Mouse (Mus musculus): ENCODE data around the gene Lrwd1. TPM values are rescaled to one million over a fixed set of nuclear protein-coding genes. Genes with fewer than 3 reads are reported as not detected.
A peak's percentile ranks its signal among the peaks of the same experiment; 100 is the strongest.
"Not testable (repeated sequence)": the region's sequence is repeated elsewhere in the genome, so short reads cannot be mapped to it uniquely, and the experiment has no call there.

The Lrwd1 gene
- polyA plus RNA-seq, 1 experiment, result 54.5 TPM

- H3K36me3 ChIP-seq (replicated peaks; ENCODE audit: low read length), result peaks cover 46% of the 10 kb centered on the region
- no peak for TF ChIP-seq FLI1 (IDR thresholded peaks at IDR 0.05; ENCODE audit: low read length)
- TF ChIP-seq GATA1 (IDR thresholded peaks at IDR 0.05; ENCODE audit: borderline replicate concordance, low read length), result no peak
- H3K27me3 ChIP-seq (replicated peaks), result no peaks in the 10 kb centered on the region
- H3K4me1 ChIP-seq, result peaks cover 69% of the 10 kb centered on the region
- peaks cover 6% of the 10 kb centered on the region for H3K9me3 ChIP-seq
- peak within 1 kb of the TSS; percentile 97 for H3K4me3 ChIP-seq (replicated peaks)
Observed at GRCm38 (mm10) chr5:136170512-136171362, 34.9 kb upstream of the Lrwd1 start, which contains the start of gene Orai2. Orai2 (minus strand) TSS chr5:136170713.

GRCm38 (mm10) chr5:136169626-136170511 lies 34.0 kb upstream of the Lrwd1 start:
- no peak for TF ChIP-seq GATA1 (IDR thresholded peaks at IDR 0.05; ENCODE audit: borderline replicate concordance, low read length)
- Histone ChIP-seq H3K27me3 (replicated peaks) (no peaks in the 10 kb centered on the region), H3K4me3 (replicated peaks) (peak overlapping the region; percentile 97), H3K9me3 (peaks cover 6% of the 10 kb centered on the region), H3K4me1 (peaks cover 74% of the 10 kb centered on the region), H3K36me3 (replicated peaks; ENCODE audit: low read length) (peaks cover 49% of the 10 kb centered on the region)

- no peak for TF ChIP-seq GATA1 (IDR thresholded peaks at IDR 0.05; ENCODE audit: borderline replicate concordance, low read length)
- no peak for TF ChIP-seq FLI1 (IDR thresholded peaks at IDR 0.05; ENCODE audit: low read length)
- Histone ChIP-seq H3K4me1 (peaks cover 66% of the 10 kb centered on the region), H3K36me3 (replicated peaks; ENCODE audit: low read length) (peaks cover 58% of the 10 kb centered on the region), H3K27me3 (replicated peaks) (no peaks in the 10 kb centered on the region), H3K4me3 (replicated peaks) (no peak overlapping the region), H3K9me3 (peaks cover 6% of the 10 kb centered on the region)
Observed at GRCm38 (mm10) chr5:136168071-136168470, 32.2 kb upstream of the Lrwd1 start.

- no peak overlapping the region for H3K4me3 ChIP-seq (replicated peaks)
- TF ChIP-seq GATA1 (IDR thresholded peaks at IDR 0.05; ENCODE audit: borderline replicate concordance, low read length) (no peak), FLI1 (IDR thresholded peaks at IDR 0.05; ENCODE audit: low read length) (no peak)
- no peaks in the 10 kb centered on the region for H3K27me3 ChIP-seq (replicated peaks)
- peaks cover 58% of the 10 kb centered on the region for H3K4me1 ChIP-seq
- peaks cover 66% of the 10 kb centered on the region for H3K36me3 ChIP-seq (replicated peaks; ENCODE audit: low read length)
- H3K9me3 ChIP-seq, result peaks cover 6% of the 10 kb centered on the region
Observed at GRCm38 (mm10) chr5:136167296-136167695, 31.4 kb upstream of the Lrwd1 start.

- Histone ChIP-seq H3K27me3 (replicated peaks) (no peaks in the 10 kb centered on the region), H3K36me3 (replicated peaks; ENCODE audit: low read length) (peaks cover 86% of the 10 kb centered on the region), H3K4me1 (peaks cover 44% of the 10 kb centered on the region), H3K4me3 (replicated peaks) (no peak overlapping the region), H3K9me3 (peaks cover 6% of the 10 kb centered on the region)
- TF ChIP-seq FLI1 (IDR thresholded peaks at IDR 0.05; ENCODE audit: low read length), result no peak
- no peak for TF ChIP-seq GATA1 (IDR thresholded peaks at IDR 0.05; ENCODE audit: borderline replicate concordance, low read length)
Observed at GRCm38 (mm10) chr5:136165246-136165645, 29.4 kb upstream of the Lrwd1 start.

- peaks cover 40% of the 10 kb centered on the region for H3K4me1 ChIP-seq
- peaks cover 6% of the 10 kb centered on the region for H3K9me3 ChIP-seq
- no peaks in the 10 kb centered on the region for H3K27me3 ChIP-seq (replicated peaks)
- H3K4me3 ChIP-seq (replicated peaks), result no peak overlapping the region
- H3K36me3 ChIP-seq (replicated peaks; ENCODE audit: low read length), result peaks cover 89% of the 10 kb centered on the region
- TF ChIP-seq FLI1 (IDR thresholded peaks at IDR 0.05; ENCODE audit: low read length) (no peak), GATA1 (IDR thresholded peaks at IDR 0.05; ENCODE audit: borderline replicate concordance, low read length) (no peak)
Observed at GRCm38 (mm10) chr5:136163807-136164474, 28.1 kb upstream of the Lrwd1 start.

GRCm38 (mm10) chr5:136160084-136160483 lies 24.2 kb upstream of the Lrwd1 start:
- H3K36me3 ChIP-seq (replicated peaks; ENCODE audit: low read length), result peaks cover 56% of the 10 kb centered on the region
- not testable (repeated sequence) for H3K9me3 ChIP-seq; H3K4me3 ChIP-seq (replicated peaks); H3K27me3 ChIP-seq (replicated peaks)
- H3K4me1 ChIP-seq, result peaks cover 13% of the 10 kb centered on the region

- H3K4me3 ChIP-seq (replicated peaks), result no peak overlapping the region
- H3K9me3 ChIP-seq, result no peaks in the 10 kb centered on the region
- TF ChIP-seq GATA1 (IDR thresholded peaks at IDR 0.05; ENCODE audit: borderline replicate concordance, low read length) (no peak), FLI1 (IDR thresholded peaks at IDR 0.05; ENCODE audit: low read length) (no peak)
- H3K27me3 ChIP-seq (replicated peaks), result no peaks in the 10 kb centered on the region
- H3K36me3 ChIP-seq (replicated peaks; ENCODE audit: low read length), result peaks cover 47% of the 10 kb centered on the region
- peaks cover 49% of the 10 kb centered on the region for H3K4me1 ChIP-seq
Observed at GRCm38 (mm10) chr5:136155399-136155798, 19.5 kb upstream of the Lrwd1 start.

- Histone ChIP-seq H3K4me3 (replicated peaks) (peak overlapping the region; percentile 47), H3K4me1 (peaks cover 73% of the 10 kb centered on the region), H3K36me3 (replicated peaks; ENCODE audit: low read length) (peaks cover 46% of the 10 kb centered on the region), H3K27me3 (replicated peaks) (no peaks in the 10 kb centered on the region), H3K9me3 (no peaks in the 10 kb centered on the region)
- TF ChIP-seq GATA1 (IDR thresholded peaks at IDR 0.05; ENCODE audit: borderline replicate concordance, low read length) (no peak), FLI1 (IDR thresholded peaks at IDR 0.05; ENCODE audit: low read length) (no peak)
Observed at GRCm38 (mm10) chr5:136152365-136152764, 16.5 kb upstream of the Lrwd1 start.

- Histone ChIP-seq H3K4me1 (peaks cover 92% of the 10 kb centered on the region), H3K36me3 (replicated peaks; ENCODE audit: low read length) (peaks cover 36% of the 10 kb centered on the region)
- not testable (repeated sequence) for H3K4me3 ChIP-seq (replicated peaks); H3K27me3 ChIP-seq (replicated peaks); H3K9me3 ChIP-seq
Observed at GRCm38 (mm10) chr5:136149134-136149576, 13.3 kb upstream of the Lrwd1 start.
